Mouse (Mus musculus) yolk sac, embryonic 10.5 days (tissue): ENCODE data around the gene Tmc7.

ENCODE experiments used
- DNase-seq: peaks from one replicate; pipeline ENCODE4 v3.0.0-alpha.2; 2017; ENCODE audit warnings: low spot score

Tmc7 gene

GRCm38 (mm10) chr7:118499784-118500435, 84.6 kb downstream of the Tmc7 start:
- DNase-seq = no peak

GRCm38 (mm10) chr7:118498984-118499783, 85.4 kb downstream of the Tmc7 start:
- no peak for DNase-seq

- DNase-seq = no peak
These were observed 89.5 kb downstream of the Tmc7 start for GRCm38 (mm10) chr7:118494892-118495579.

- no peak for DNase-seq
These were observed 90.6 kb downstream of the Tmc7 start for GRCm38 (mm10) chr7:118493892-118494291.

- peak; percentile 91 for DNase-seq
These were observed 92.9 kb downstream of the Tmc7 start, which contains the start of gene Itpripl2 for GRCm38 (mm10) chr7:118491431-118492147. Gene Itpripl2 (minus strand): TSS chr7:118491975.

- peak; percentile 23 for DNase-seq
These were observed 93.7 kb downstream of the Tmc7 start for GRCm38 (mm10) chr7:118490666-118491430.

GRCm38 (mm10) chr7:118489706-118490665, 94.5 kb downstream of the Tmc7 start:
- DNase-seq = no peak

GRCm38 (mm10) chr7:118488060-118488664, 96.4 kb downstream of the Tmc7 start:
- DNase-seq = no peak

- DNase-seq = no peak
These were observed 97.6 kb downstream of the Tmc7 start for GRCm38 (mm10) chr7:118486917-118487316.
